Mouse (Mus musculus): ENCODE measurements at regions not wholly inside any gene's neighbourhood (a gene's known extent, or its start where the extent isn't known, plus 50 kb on each side); places are given as distances from the start of the nearest gene placed in this dataset.

GRCm38 (mm10) chr11:45174811-45175798 is 558.0 kb downstream of the Ebf1 start:
- no peak for DNase-seq (ENCODE audit: low spot score in 2 of 2)

- DNase-seq (ENCODE audit: low spot score in 2 of 2): no peak
Measured at GRCm38 (mm10) chr11:45176971-45177370, 559.9 kb downstream of the Ebf1 start.

- no peak for DNase-seq (ENCODE audit: low spot score in 2 of 2)
Measured at GRCm38 (mm10) chr11:45178036-45178435, 560.9 kb downstream of the Ebf1 start.

- no peak for DNase-seq (ENCODE audit: low spot score in 2 of 2)
Measured at GRCm38 (mm10) chr11:45179019-45179418, 561.9 kb downstream of the Ebf1 start.

- DNase-seq (ENCODE audit: low spot score in 2 of 2): no peak
Measured at GRCm38 (mm10) chr11:45190601-45191370, 573.7 kb downstream of the Ebf1 start.

GRCm38 (mm10) chr11:45191392-45192189 is 574.5 kb downstream of the Ebf1 start:
- no peak for DNase-seq (ENCODE audit: low spot score in 2 of 2)

GRCm38 (mm10) chr11:45193319-45193718 is 576.2 kb downstream of the Ebf1 start:
- no peak for DNase-seq (ENCODE audit: low spot score in 2 of 2)

- DNase-seq (ENCODE audit: low spot score in 2 of 2): no peak
Measured at GRCm38 (mm10) chr11:45199520-45199919, 582.4 kb downstream of the Ebf1 start.

GRCm38 (mm10) chr11:45200714-45201405 is 583.7 kb downstream of the Ebf1 start:
- DNase-seq (ENCODE audit: low spot score in 2 of 2): no peak

GRCm38 (mm10) chr11:45203446-45203845 is 586.3 kb downstream of the Ebf1 start:
- DNase-seq (ENCODE audit: low spot score in 2 of 2): no peak

- no peak for DNase-seq (ENCODE audit: low spot score in 2 of 2)
Measured at GRCm38 (mm10) chr11:45206611-45207525, 589.8 kb downstream of the Ebf1 start.

GRCm38 (mm10) chr11:45214096-45214495 is 597.0 kb downstream of the Ebf1 start:
- DNase-seq (ENCODE audit: low spot score in 2 of 2): peak; percentile 72 to 76

- DNase-seq (ENCODE audit: low spot score in 2 of 2): no peak
Measured at GRCm38 (mm10) chr11:45216942-45217474, 599.9 kb downstream of the Ebf1 start.

- no peak for DNase-seq (ENCODE audit: low spot score in 2 of 2)
Measured at GRCm38 (mm10) chr11:45219239-45219638, 602.1 kb downstream of the Ebf1 start.

- DNase-seq (ENCODE audit: low spot score in 2 of 2): no peak
Measured at GRCm38 (mm10) chr11:45222021-45222420, 604.9 kb downstream of the Ebf1 start.

- DNase-seq (ENCODE audit: low spot score in 2 of 2): no peak
Measured at GRCm38 (mm10) chr11:45235476-45236412, 616.1 kb upstream of the Clint1 start.

- no peak for DNase-seq (ENCODE audit: low spot score in 2 of 2)
Measured at GRCm38 (mm10) chr11:45237056-45237455, 614.8 kb upstream of the Clint1 start.

- no peak for DNase-seq (ENCODE audit: low spot score in 2 of 2)
Measured at GRCm38 (mm10) chr11:45239044-45239443, 612.8 kb upstream of the Clint1 start.

- DNase-seq (ENCODE audit: low spot score in 2 of 2): no peak
Measured at GRCm38 (mm10) chr11:45240419-45240818, 611.4 kb upstream of the Clint1 start.
